In the genomic region with DNA sequence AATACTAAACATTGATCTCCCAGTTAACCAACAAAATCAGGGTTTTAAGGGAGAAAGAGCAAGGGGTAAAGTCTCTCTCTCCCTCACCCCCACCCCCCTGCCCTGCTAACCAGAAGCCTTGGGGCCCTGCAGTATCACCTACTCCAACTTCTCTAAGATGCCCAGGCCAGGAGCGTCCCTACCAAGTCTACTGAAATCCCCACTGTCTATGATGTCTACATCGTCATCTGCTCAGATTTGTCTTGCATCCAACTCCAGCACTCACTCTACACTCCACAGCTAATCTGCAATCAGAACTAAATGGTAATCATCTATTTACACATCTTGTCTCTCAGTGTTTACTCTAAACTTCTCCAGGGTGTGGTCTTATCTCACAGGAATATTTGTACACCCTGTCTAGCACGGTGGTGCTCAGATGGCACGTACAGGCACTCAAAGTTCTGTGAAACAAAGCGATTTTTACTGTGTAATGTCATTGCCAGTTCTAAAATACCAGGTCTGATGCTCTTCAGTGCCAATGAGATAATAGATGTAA, we compare ENCODE assay signal across 9 mouse cellular contexts. TPM values are rescaled to one million over a fixed set of nuclear protein-coding genes. Genes with fewer than 3 reads are reported as not detected.
A peak's percentile ranks its signal among the peaks of the same experiment; 100 is the strongest.
DNase-seq lines count a peak whose midpoint lies in the region; ATAC-seq and TF ChIP-seq lines count a peak whose summit lies in the region.
"Had no signal": no experiment of that assay in that cellular context is flagged by ENCODE, and none has a peak within 500 bp of the region (broad histone marks: within the 10 kb centered on the region; RNA-seq: fewer than 3 reads in every experiment).

No protein-coding gene starts in this region.

- no peaks in the 10 kb centered on the region for H3K27me3 ChIP-seq in lung, embryonic 16.5 days (ENCODE audit: control insufficient read depth, insufficient read depth, low read depth, low read length)
- H3K27me3 ChIP-seq in limb, embryonic 10.5 days (ENCODE audit: low read depth, poor library complexity, severe bottlenecking) = no peaks in the 10 kb centered on the region
- H3K27me3 ChIP-seq in neural tube, embryonic 14.5 days (ENCODE audit: control insufficient read depth, insufficient read depth, low read length) = no peaks in the 10 kb centered on the region

- ATAC-seq in lung, embryonic 16.5 days (ENCODE audit: low read depth) = no peak
- ATAC-seq in neural tube, embryonic 14.5 days (ENCODE audit: low read depth) = no peak
- ATAC-seq in CD4-positive, CD25-positive, alpha-beta regulatory T cell, adult 4 months = no peak

- H3K9me3 ChIP-seq in lung, embryonic 16.5 days (ENCODE audit: control insufficient read depth, low read length) = no peaks in the 10 kb centered on the region
- H3K9me3 ChIP-seq in limb, embryonic 10.5 days (replicated peaks) = no peaks in the 10 kb centered on the region
- no peaks in the 10 kb centered on the region for H3K9me3 ChIP-seq in neural tube, embryonic 14.5 days (ENCODE audit: control insufficient read depth, low read length)

- 11% methylated on average over 5 of the region's 5 CpGs for WGBS in lung, embryonic 16.5 days
- WGBS in limb, embryonic 10.5 days = 59% methylated on average over 5 of the region's 5 CpGs
- WGBS in neural tube, embryonic 14.5 days = 37% methylated on average over 5 of the region's 5 CpGs

- no peak for DNase-seq in lung, postnatal 14 days
- DNase-seq in limb, embryonic 10.5 days (ENCODE audit: low spot score) = no peak
- DNase-seq in kidney, adult 8-10 months = no peak
- DNase-seq in frontal cortex, adult 2 months (ENCODE audit: extremely low spot score in 1 of 2, low spot score in 1 of 2) = no peak
- DNase-seq: cerebellum, adult 8-10 months had no signal

- no peak for TF ChIP-seq POLR2A in embryonic fibroblast, embryonic 13.5 days (IDR thresholded peaks at IDR 0.05; ENCODE audit: low read depth, low read length)

- no peaks in the 10 kb centered on the region for H3K36me3 ChIP-seq in lung, embryonic 16.5 days (ENCODE audit: control insufficient read depth, insufficient read depth, low read length)
- H3K36me3 ChIP-seq in limb, embryonic 10.5 days = no peaks in the 10 kb centered on the region
- H3K36me3 ChIP-seq in neural tube, embryonic 14.5 days (ENCODE audit: control insufficient read depth, insufficient read depth, low read length) = no peaks in the 10 kb centered on the region

- peak overlapping the region; percentile 73 for H3K9ac ChIP-seq in lung, embryonic 16.5 days (ENCODE audit: low read length)
- peak overlapping the region; percentile 78 for H3K9ac ChIP-seq in neural tube, embryonic 14.5 days (replicated peaks; ENCODE audit: low read depth, low read length)

- peak overlapping the region; percentile 92; the same call in 1 of the 2 replicates for H3K27ac ChIP-seq in lung, embryonic 16.5 days (ENCODE audit: low read length)
- H3K27ac ChIP-seq in embryonic fibroblast, embryonic 13.5 days (ENCODE audit: insufficient read depth, low read length) = no peak overlapping the region
- peak overlapping the region; percentile 92; the same call in 1 of the 2 replicates for H3K27ac ChIP-seq in limb, embryonic 10.5 days
- peak overlapping the region; percentile 94; the same call in 1 of the 2 replicates for H3K27ac ChIP-seq in neural tube, embryonic 14.5 days (ENCODE audit: low read depth, low read length)

- peak overlapping the region; percentile 67 for H3K4me2 ChIP-seq in lung, embryonic 16.5 days (ENCODE audit: low read depth, low read length)
- H3K4me2 ChIP-seq in neural tube, embryonic 14.5 days (ENCODE audit: low read depth, low read length) = peak overlapping the region; percentile 46

- peaks cover 16% of the 10 kb centered on the region for H3K4me1 ChIP-seq in lung, embryonic 16.5 days (replicated peaks; ENCODE audit: control insufficient read depth, insufficient read depth, low read length)
- no peaks in the 10 kb centered on the region for H3K4me1 ChIP-seq in embryonic fibroblast, embryonic 13.5 days (ENCODE audit: control insufficient read depth, insufficient read depth, low read length)
- H3K4me1 ChIP-seq in limb, embryonic 10.5 days = peaks cover 18% of the 10 kb centered on the region
- H3K4me1 ChIP-seq in neural tube, embryonic 14.5 days (ENCODE audit: control insufficient read depth, insufficient read depth, low read length) = peaks cover 9% of the 10 kb centered on the region

- H3K4me3 ChIP-seq in lung, embryonic 16.5 days (ENCODE audit: low read length) = peak overlapping the region; percentile 74
- H3K4me3 ChIP-seq in embryonic fibroblast, embryonic 13.5 days (ENCODE audit: insufficient read depth, low read length) = peak overlapping the region; percentile 79
- peak overlapping the region; percentile 75 for H3K4me3 ChIP-seq in limb, embryonic 10.5 days
- peak overlapping the region; percentile 69 for H3K4me3 ChIP-seq in neural tube, embryonic 14.5 days (ENCODE audit: low read depth, low read length)

- no peak for TF ChIP-seq CTCF in embryonic fibroblast, embryonic 13.5 days (IDR thresholded peaks at IDR 0.05; ENCODE audit: borderline replicate concordance, insufficient read depth, low read length)

RNA-seq across cellular contexts. Expression of a gene that starts 0.9 kb away (rescaled TPM):
- 109 and 112 TPM in 2 replicates for polyA plus RNA-seq in lung, embryonic 16.5 days (2015; fragmentation: Nextera tagmentation; extraction: Ambion mirVana)
- 60.3 and 64.9 TPM in 2 replicates for polyA plus RNA-seq in embryonic fibroblast, embryonic 13.5 days (2011; ENCODE audit: insufficient read length, low read depth, missing spikeins)
- polyA plus RNA-seq in limb, embryonic 10.5 days (2016; fragmentation: Nextera tagmentation; extraction: Ambion mirVana) = 81.8 and 94.7 TPM in 2 replicates
- 104 and 113 TPM in 2 replicates for polyA plus RNA-seq in neural tube, embryonic 14.5 days (2014; fragmentation: Nextera tagmentation; extraction: Ambion mirVana)
- polyA plus RNA-seq in CD4-positive, CD25-positive, alpha-beta regulatory T cell, adult 4 months (2017; shearing (Covaris generic)) = 100 to 1,000 TPM in 1 of 2 experiments, 10 to 100 TPM in 1; 98.4 to 104 TPM
- polyA plus RNA-seq in frontal cortex, adult 2 months (2012; rRNA removed) = 41.8 and 42.7 TPM in 2 replicates
